Mouse (Mus musculus): ENCODE measurements around the gene Fam241a. TPM values are rescaled to one million over a fixed set of nuclear protein-coding genes. Genes with fewer than 3 reads are reported as not detected.

Fam241a gene
- polyA plus RNA-seq, 1 experiment from 2014 or later = 5.5 TPM

GRCm38 (mm10) chr3:127868046-127868758 is 27.9 kb downstream of the Fam241a start:
- Histone ChIP-seq H3K27me3 (ENCODE audit: control insufficient read depth, insufficient read depth, low read length) (no peaks in the 10 kb centered on the region), H3K4me3 (ENCODE audit: low read depth, low read length) (no peak overlapping the region), H3K9ac (ENCODE audit: low read length) (no peak overlapping the region), H3K4me1 (ENCODE audit: control insufficient read depth, insufficient read depth, low read length) (no peaks in the 10 kb centered on the region), H3K9me3 (ENCODE audit: control insufficient read depth, low read length) (no peaks in the 10 kb centered on the region), H3K27ac (ENCODE audit: low read depth, low read length) (no peak overlapping the region), H3K4me2 (no peak overlapping the region), H3K36me3 (ENCODE audit: control insufficient read depth, insufficient read depth, low read length) (no peaks in the 10 kb centered on the region)
- 77% methylated on average over 9 of the region's 9 CpGs for WGBS
- ATAC-seq (ENCODE audit: low FRiP score) = no peak
- no peak for DNase-seq (ENCODE audit: low spot score, missing footprints)

- H3K4me1 ChIP-seq (ENCODE audit: control insufficient read depth, insufficient read depth, low read length) = no peaks in the 10 kb centered on the region
- H3K4me3 ChIP-seq (ENCODE audit: low read depth, low read length) = no peak overlapping the region
- no peak overlapping the region for H3K9ac ChIP-seq (ENCODE audit: low read length)
- ATAC-seq (ENCODE audit: low FRiP score) = no peak
- H3K9me3 ChIP-seq (ENCODE audit: control insufficient read depth, low read length) = no peaks in the 10 kb centered on the region
- H3K27me3 ChIP-seq (ENCODE audit: control insufficient read depth, insufficient read depth, low read length) = no peaks in the 10 kb centered on the region
- H3K27ac ChIP-seq (ENCODE audit: low read depth, low read length) = no peak overlapping the region
- no peak overlapping the region for H3K4me2 ChIP-seq
- H3K36me3 ChIP-seq (ENCODE audit: control insufficient read depth, insufficient read depth, low read length) = no peaks in the 10 kb centered on the region
- DNase-seq (ENCODE audit: low spot score, missing footprints) = no peak
- 45% methylated on average over 2 of the region's 2 CpGs for WGBS
Observed at GRCm38 (mm10) chr3:127864242-127864641, 31.9 kb downstream of the Fam241a start.

GRCm38 (mm10) chr3:127863571-127863970 is 32.6 kb downstream of the Fam241a start:
- H3K9me3 ChIP-seq (ENCODE audit: control insufficient read depth, low read length) = no peaks in the 10 kb centered on the region
- no peak for DNase-seq (ENCODE audit: low spot score, missing footprints)
- no peak overlapping the region for H3K4me2 ChIP-seq
- H3K36me3 ChIP-seq (ENCODE audit: control insufficient read depth, insufficient read depth, low read length) = no peaks in the 10 kb centered on the region
- 78% methylated on average over 3 of the region's 3 CpGs for WGBS
- no peak for ATAC-seq (ENCODE audit: low FRiP score)
- no peak overlapping the region for H3K9ac ChIP-seq (ENCODE audit: low read length)
- no peaks in the 10 kb centered on the region for H3K4me1 ChIP-seq (ENCODE audit: control insufficient read depth, insufficient read depth, low read length)
- H3K4me3 ChIP-seq (ENCODE audit: low read depth, low read length) = no peak overlapping the region
- H3K27me3 ChIP-seq (ENCODE audit: control insufficient read depth, insufficient read depth, low read length) = no peaks in the 10 kb centered on the region
- H3K27ac ChIP-seq (ENCODE audit: low read depth, low read length) = no peak overlapping the region

GRCm38 (mm10) chr3:127862479-127862878 is 33.6 kb downstream of the Fam241a start:
- ATAC-seq (ENCODE audit: low FRiP score) (no peak), DNase-seq (ENCODE audit: low spot score, missing footprints) (no peak)
- no peak overlapping the region for H3K4me3 ChIP-seq (ENCODE audit: low read depth, low read length)
- WGBS = 74% methylated on average over 4 of the region's 4 CpGs
- H3K4me2 ChIP-seq = no peak overlapping the region
- H3K4me1 ChIP-seq (ENCODE audit: control insufficient read depth, insufficient read depth, low read length) = no peaks in the 10 kb centered on the region
- H3K9ac ChIP-seq (ENCODE audit: low read length) = no peak overlapping the region
- H3K9me3 ChIP-seq (ENCODE audit: control insufficient read depth, low read length) = no peaks in the 10 kb centered on the region
- no peak overlapping the region for H3K27ac ChIP-seq (ENCODE audit: low read depth, low read length)
- H3K27me3 ChIP-seq (ENCODE audit: control insufficient read depth, insufficient read depth, low read length) = no peaks in the 10 kb centered on the region
- no peaks in the 10 kb centered on the region for H3K36me3 ChIP-seq (ENCODE audit: control insufficient read depth, insufficient read depth, low read length)

GRCm38 (mm10) chr3:127861340-127861739 is 34.8 kb downstream of the Fam241a start:
- no peak overlapping the region for H3K4me2 ChIP-seq
- WGBS = 90% methylated on average over 11 of the region's 11 CpGs

GRCm38 (mm10) chr3:127853431-127854206 is 42.5 kb downstream of the Fam241a start:
- H3K9me3 ChIP-seq (ENCODE audit: control insufficient read depth, low read length) = no peaks in the 10 kb centered on the region
- H3K27ac ChIP-seq (ENCODE audit: low read depth, low read length) = no peak overlapping the region
- DNase-seq (ENCODE audit: low spot score, missing footprints) (peak; percentile 95), ATAC-seq (ENCODE audit: low FRiP score) (peak; percentile 81)
- no peaks in the 10 kb centered on the region for H3K27me3 ChIP-seq (ENCODE audit: control insufficient read depth, insufficient read depth, low read length)
- 0 out of 2 replicates have a peak overlapping the region, but pooled peaks have one; percentile 16 for H3K9ac ChIP-seq (ENCODE audit: low read length)
- H3K4me3 ChIP-seq (ENCODE audit: low read depth, low read length) = no peak overlapping the region
- H3K4me1 ChIP-seq (ENCODE audit: control insufficient read depth, insufficient read depth, low read length) = peaks cover 8% of the 10 kb centered on the region; the same call in 1 of the 2 replicates
- H3K36me3 ChIP-seq (ENCODE audit: control insufficient read depth, insufficient read depth, low read length) = no peaks in the 10 kb centered on the region
- WGBS = 16% methylated on average over 15 of the region's 15 CpGs
- 0 out of 2 replicates have a peak overlapping the region, but pooled peaks have one; percentile 15 for H3K4me2 ChIP-seq

More at GRCm38 (mm10) chr3:127861340-127861739, 34.8 kb downstream of the Fam241a start:
- Histone ChIP-seq H3K36me3 (ENCODE audit: control insufficient read depth, insufficient read depth, low read length) (no peaks in the 10 kb centered on the region), H3K9me3 (ENCODE audit: control insufficient read depth, low read length) (no peaks in the 10 kb centered on the region), H3K4me3 (ENCODE audit: low read depth, low read length) (no peak overlapping the region), H3K27me3 (ENCODE audit: control insufficient read depth, insufficient read depth, low read length) (no peaks in the 10 kb centered on the region), H3K4me1 (ENCODE audit: control insufficient read depth, insufficient read depth, low read length) (no peaks in the 10 kb centered on the region), H3K9ac (ENCODE audit: low read length) (no peak overlapping the region), H3K27ac (ENCODE audit: low read depth, low read length) (no peak overlapping the region)
- DNase-seq (ENCODE audit: low spot score, missing footprints) (no peak), ATAC-seq (ENCODE audit: low FRiP score) (no peak)

- no peak overlapping the region for H3K4me3 ChIP-seq (ENCODE audit: low read depth, low read length)
- WGBS = 90% methylated on average over 9 of the region's 9 CpGs
- no peak overlapping the region for H3K4me2 ChIP-seq
- H3K36me3 ChIP-seq (ENCODE audit: control insufficient read depth, insufficient read depth, low read length) = no peaks in the 10 kb centered on the region
- H3K27me3 ChIP-seq (ENCODE audit: control insufficient read depth, insufficient read depth, low read length) = no peaks in the 10 kb centered on the region
- DNase-seq (ENCODE audit: low spot score, missing footprints) (no peak), ATAC-seq (ENCODE audit: low FRiP score) (no peak)
- peaks cover 8% of the 10 kb centered on the region; the same call in 1 of the 2 replicates for H3K4me1 ChIP-seq (ENCODE audit: control insufficient read depth, insufficient read depth, low read length)
- H3K27ac ChIP-seq (ENCODE audit: low read depth, low read length) = no peak overlapping the region
- no peaks in the 10 kb centered on the region for H3K9me3 ChIP-seq (ENCODE audit: control insufficient read depth, low read length)
- H3K9ac ChIP-seq (ENCODE audit: low read length) = no peak overlapping the region
Observed at GRCm38 (mm10) chr3:127852722-127853121, 43.4 kb downstream of the Fam241a start.

- Histone ChIP-seq H3K27ac (ENCODE audit: low read depth, low read length) (no peak overlapping the region), H3K4me2 (no peak overlapping the region), H3K4me3 (ENCODE audit: low read depth, low read length) (no peak overlapping the region), H3K9me3 (ENCODE audit: control insufficient read depth, low read length) (no peaks in the 10 kb centered on the region), H3K27me3 (ENCODE audit: control insufficient read depth, insufficient read depth, low read length) (no peaks in the 10 kb centered on the region), H3K36me3 (ENCODE audit: control insufficient read depth, insufficient read depth, low read length) (no peaks in the 10 kb centered on the region), H3K9ac (ENCODE audit: low read length) (no peak overlapping the region), H3K4me1 (ENCODE audit: control insufficient read depth, insufficient read depth, low read length) (peaks cover 8% of the 10 kb centered on the region; the same call in 1 of the 2 replicates)
- ATAC-seq (ENCODE audit: low FRiP score) = no peak
- no peak for DNase-seq (ENCODE audit: low spot score, missing footprints)
- WGBS = 56% methylated on average over 9 of the region's 9 CpGs
Observed at GRCm38 (mm10) chr3:127850776-127851646, 45.1 kb downstream of the Fam241a start.
